In the genomic region with DNA sequence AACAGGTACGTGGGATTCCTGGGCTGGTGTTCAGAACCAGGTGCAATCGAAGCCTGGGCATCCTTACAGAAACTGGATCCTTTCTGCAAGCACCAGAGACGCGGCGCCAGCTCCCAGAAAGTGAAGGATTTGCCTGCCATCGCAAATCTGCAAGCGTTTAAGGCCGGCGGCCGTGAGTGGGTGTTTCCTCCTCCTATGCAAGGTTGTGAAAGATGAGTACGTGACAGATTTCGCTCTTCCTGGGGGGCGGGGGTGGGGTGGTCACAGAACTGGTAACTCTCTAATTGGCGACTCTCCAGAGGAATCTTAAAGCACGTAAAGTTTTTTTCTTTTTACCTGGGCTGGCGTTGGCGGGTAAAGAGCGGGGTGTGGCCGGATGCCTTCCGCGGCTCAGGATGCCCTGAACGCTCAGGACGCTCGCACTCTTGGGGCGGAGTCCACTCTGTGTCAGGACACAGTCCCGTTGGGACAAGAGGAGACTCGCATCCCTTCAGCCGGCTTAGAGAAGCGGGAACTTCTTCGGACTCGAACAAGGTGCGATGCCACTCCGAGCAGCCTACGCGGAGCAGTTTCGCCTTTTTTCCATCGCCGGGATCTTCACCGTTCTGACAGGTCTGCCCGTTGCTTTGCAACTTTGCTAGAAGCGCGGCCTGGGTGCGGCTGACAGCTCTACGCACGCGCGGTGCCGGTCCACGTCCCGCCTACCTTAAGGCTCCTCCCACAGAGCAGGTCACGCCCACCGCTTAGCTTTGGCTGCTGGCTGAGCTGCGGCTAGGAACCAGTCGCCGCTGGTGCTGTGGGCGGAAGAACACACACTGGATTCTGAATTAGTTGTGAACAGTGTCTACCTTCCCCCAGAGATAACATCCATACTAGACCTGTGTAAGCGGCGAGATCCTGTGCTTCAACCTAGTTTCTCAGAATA, we compare ENCODE assay signal across 7 mouse cellular contexts.
DNase-seq lines count a peak whose midpoint lies in the region; ATAC-seq lines count a peak whose summit lies in the region.

No protein-coding gene starts in this region.

- H3K4me2 ChIP-seq in embryonic facial prominence, embryonic 11.5 days (ENCODE audit: low read depth, low read length) = peak overlapping the region; percentile 87
- H3K4me2 ChIP-seq in limb, embryonic 11.5 days (ENCODE audit: low read depth, severe bottlenecking) = peak overlapping the region; percentile 82
- H3K4me2 ChIP-seq in midbrain, embryonic 14.5 days (ENCODE audit: low read length) = peak overlapping the region; percentile 95

- peak overlapping the region; percentile 68 for H3K4me3 ChIP-seq in embryonic facial prominence, embryonic 11.5 days (ENCODE audit: low read depth, low read length)
- peak overlapping the region; percentile 69 for H3K4me3 ChIP-seq in limb, embryonic 11.5 days (ENCODE audit: low read depth, low read length)
- peak overlapping the region; percentile 67 for H3K4me3 ChIP-seq in midbrain, embryonic 14.5 days (replicated peaks; ENCODE audit: low read depth, low read length)

- no peaks in the 10 kb centered on the region for H3K36me3 ChIP-seq in embryonic facial prominence, embryonic 11.5 days (replicated peaks; ENCODE audit: control insufficient read depth, insufficient read depth, low read depth, low read length)
- H3K36me3 ChIP-seq in limb, embryonic 11.5 days (ENCODE audit: control insufficient read depth, insufficient read depth, low read length) = no peaks in the 10 kb centered on the region
- no peaks in the 10 kb centered on the region for H3K36me3 ChIP-seq in midbrain, embryonic 14.5 days (ENCODE audit: control insufficient read depth, insufficient read depth, low read length)

- no peaks in the 10 kb centered on the region for H3K9me3 ChIP-seq in embryonic facial prominence, embryonic 11.5 days (replicated peaks; ENCODE audit: control insufficient read depth, low read length)
- H3K9me3 ChIP-seq in limb, embryonic 11.5 days (ENCODE audit: control insufficient read depth, low read length) = no peaks in the 10 kb centered on the region
- no peaks in the 10 kb centered on the region for H3K9me3 ChIP-seq in midbrain, embryonic 14.5 days (ENCODE audit: control insufficient read depth, low read length)

- no peak overlapping the region for H3K27ac ChIP-seq in embryonic facial prominence, embryonic 11.5 days (replicated peaks; ENCODE audit: low read depth, low read length)
- H3K27ac ChIP-seq in limb, embryonic 11.5 days (replicated peaks; ENCODE audit: low read depth, low read length) = no peak overlapping the region
- H3K27ac ChIP-seq in midbrain, embryonic 14.5 days (replicated peaks; ENCODE audit: low read depth, low read length) = 0 out of 2 replicates have a peak overlapping the region, but pooled peaks have one; percentile 27

- H3K27me3 ChIP-seq in embryonic facial prominence, embryonic 11.5 days (ENCODE audit: control insufficient read depth, insufficient read depth, low read length) = no peaks in the 10 kb centered on the region
- no peaks in the 10 kb centered on the region for H3K27me3 ChIP-seq in limb, embryonic 11.5 days (ENCODE audit: control insufficient read depth, insufficient read depth, low read length)
- no peaks in the 10 kb centered on the region; the same call in 1 of the 2 replicates for H3K27me3 ChIP-seq in midbrain, embryonic 14.5 days (ENCODE audit: control insufficient read depth, insufficient read depth, low read length)

- under 1% methylated on average over 58 of the region's 58 CpGs for WGBS in embryonic facial prominence, embryonic 11.5 days
- under 1% methylated on average over 58 of the region's 58 CpGs for whole genome bisulfite sequencing in limb, embryonic 11.5 days
- under 1% methylated on average over 58 of the region's 58 CpGs for WGBS in midbrain, embryonic 14.5 days

- DNase-seq in adrenal gland, postnatal 10 days = peak; percentile 93
- peak; percentile 94 for DNase-seq in embryonic facial prominence, embryonic 11.5 days (ENCODE audit: low spot score)
- DNase-seq in kidney, adult 18-20 months = peak; percentile 94
- DNase-seq in limb, embryonic 11.5 days (ENCODE audit: low spot score) = peak; percentile 92
- DNase-seq in midbrain, embryonic 14.5 days = peak; percentile 94
- peak; percentile 89 to 93 for DNase-seq in spleen, adult 18-20 months

- peak; percentile 94 for ATAC-seq in embryonic facial prominence, embryonic 11.5 days (replicated peaks; ENCODE audit: insufficient number of reproducible peaks, low FRiP score, low TSS enrichment, low read depth)
- peak; percentile 82 for ATAC-seq in granulocyte monocyte progenitor cell, adult 5-6 weeks (replicated peaks; ENCODE audit: poor library complexity, severe bottlenecking)
- peak; percentile 96 for ATAC-seq in limb, embryonic 11.5 days (ENCODE audit: insufficient number of reproducible peaks, low FRiP score, low TSS enrichment, low read depth)
- peak; percentile 93 for ATAC-seq in midbrain, embryonic 14.5 days (ENCODE audit: low FRiP score, low TSS enrichment)

- peak overlapping the region; percentile 56 for H3K9ac ChIP-seq in embryonic facial prominence, embryonic 11.5 days (replicated peaks; ENCODE audit: low read length)
- peak overlapping the region; percentile 36 for H3K9ac ChIP-seq in limb, embryonic 11.5 days (ENCODE audit: low read length)
- H3K9ac ChIP-seq in midbrain, embryonic 14.5 days (replicated peaks; ENCODE audit: low read length) = peak overlapping the region; percentile 51

- H3K4me1 ChIP-seq in embryonic facial prominence, embryonic 11.5 days (ENCODE audit: control insufficient read depth, insufficient read depth, low read length) = no peaks in the 10 kb centered on the region
- H3K4me1 ChIP-seq in limb, embryonic 11.5 days (ENCODE audit: control insufficient read depth, insufficient read depth, low read length) = no peaks in the 10 kb centered on the region
- no peaks in the 10 kb centered on the region for H3K4me1 ChIP-seq in midbrain, embryonic 14.5 days (ENCODE audit: control insufficient read depth, insufficient read depth, low read length)
